ENCODE assay signal across 8 mouse cellular contexts in genomic region chr14:102982016-102982626, GRCm38 (mm10). TPM values are rescaled to one million over a fixed set of nuclear protein-coding genes. Genes with fewer than 3 reads are reported as not detected.
DNase-seq lines count a peak whose midpoint lies in the region; ATAC-seq and TF ChIP-seq lines count a peak whose summit lies in the region.

No protein-coding gene starts in this region.

- in situ Hi-C loops in ES-E14 (cut with MboI; ENCODE audit: low sequenced_read_pairs in 2 of 2, unreplicated experiment in 2 of 2) = no loop called here

- peaks cover 0 to 2% of the 10 kb centered on the region in 2 experiments; a peak in 2 of 4 replicates for H3K4me1 ChIP-seq in ES-E14 (ENCODE audit: control insufficient read depth in 2 of 2, insufficient read depth in 2 of 2, low read length in 2 of 2, poor library complexity in 1 of 2)
- H3K4me1 ChIP-seq in heart, embryonic 11.5 days (ENCODE audit: control insufficient read depth, insufficient read depth, low read length) = no peaks in the 10 kb centered on the region; the same call in 1 of the 2 replicates
- H3K4me1 ChIP-seq in limb, embryonic 13.5 days = peaks cover 13% of the 10 kb centered on the region; the same call in 1 of the 2 replicates

- H3K9me3 ChIP-seq in ES-E14 (ENCODE audit: control insufficient read depth, insufficient read depth, low read depth, low read length) = no peaks in the 10 kb centered on the region
- no peaks in the 10 kb centered on the region for H3K9me3 ChIP-seq in heart, embryonic 11.5 days (replicated peaks; ENCODE audit: control insufficient read depth, low read length)
- H3K9me3 ChIP-seq in limb, embryonic 13.5 days = no peaks in the 10 kb centered on the region

- H3K4me2 ChIP-seq in heart, embryonic 11.5 days = peak overlapping the region; percentile 97
- peak overlapping the region; percentile 87 for H3K4me2 ChIP-seq in limb, embryonic 13.5 days (replicated peaks)

- peak; percentile 19 for DNase-seq in ES-E14 (ENCODE audit: low read depth, low spot score)
- peak; percentile 61 for DNase-seq in embryo, embryonic 11 days
- peak; percentile 49 for DNase-seq in kidney, adult 9 months
- DNase-seq in adrenal gland, adult 2 months = no peak

- under 1% methylated on average over 67 of the region's 76 CpGs for WGBS in heart, embryonic 11.5 days (ENCODE audit: insufficient replicate concordance)
- WGBS in limb, embryonic 13.5 days = under 1% methylated on average over 47 of the region's 76 CpGs

- ATAC-seq in CD4-positive, CD25-positive, alpha-beta regulatory T cell, adult 4 months = peak; percentile 12
- ATAC-seq in heart, embryonic 11.5 days (replicated peaks; ENCODE audit: insufficient number of reproducible peaks, low FRiP score, low TSS enrichment) = peak; percentile 24
- ATAC-seq in limb, embryonic 13.5 days (ENCODE audit: low FRiP score, low read depth) = peak; percentile 51
- ATAC-seq in neutrophil, adult 5-6 weeks (ENCODE audit: extremely low read depth, insufficient number of reproducible peaks, low FRiP score, poor library complexity, severe bottlenecking) = peak; percentile 60

- peak overlapping the region; percentile 78 to 84 for H3K4me3 ChIP-seq in ES-E14 (ENCODE audit: insufficient read depth in 1 of 2, low read depth in 1 of 2, low read length in 2 of 2, poor library complexity in 1 of 2, severe bottlenecking in 1 of 2)
- H3K4me3 ChIP-seq in heart, embryonic 11.5 days (ENCODE audit: low read depth, low read length) = peak overlapping the region; percentile 67
- peak overlapping the region; percentile 84 for H3K4me3 ChIP-seq in limb, embryonic 13.5 days

- no peaks in the 10 kb centered on the region for H3K27me3 ChIP-seq in heart, embryonic 11.5 days (ENCODE audit: control insufficient read depth, insufficient read depth, low read length)
- H3K27me3 ChIP-seq in limb, embryonic 13.5 days = peaks cover 9% of the 10 kb centered on the region; the same call in 1 of the 2 replicates

- H3K9ac ChIP-seq in ES-E14 (ENCODE audit: insufficient read depth, low read depth, low read length, poor library complexity, severe bottlenecking) = peak overlapping the region; percentile 81
- peak overlapping the region; percentile 72 for H3K9ac ChIP-seq in heart, embryonic 11.5 days (ENCODE audit: low read depth, low read length)
- H3K9ac ChIP-seq in limb, embryonic 13.5 days = peak overlapping the region; percentile 92

- no peaks in the 10 kb centered on the region for H3K36me3 ChIP-seq in ES-E14 (ENCODE audit: control insufficient read depth, insufficient read depth, low read length, poor library complexity, severe bottlenecking)
- no peaks in the 10 kb centered on the region for H3K36me3 ChIP-seq in heart, embryonic 11.5 days (ENCODE audit: control insufficient read depth, insufficient read depth, low read length)
- no peaks in the 10 kb centered on the region; the same call in 1 of the 2 replicates for H3K36me3 ChIP-seq in limb, embryonic 13.5 days

- H3K27ac ChIP-seq in ES-E14 (ENCODE audit: insufficient read depth, low read depth, low read length, poor library complexity, severe bottlenecking) = no peak overlapping the region
- peak overlapping the region; percentile 94 for H3K27ac ChIP-seq in heart, embryonic 11.5 days (ENCODE audit: low read depth, low read length)
- peak overlapping the region; percentile 94 for H3K27ac ChIP-seq in limb, embryonic 13.5 days

TF ChIP-seq in ES-E14, 5 proteins besides CTCF, POLR2A, EP300 and RAD21:
- no peak for TF ChIP-seq HCFC1 (IDR thresholded peaks at IDR 0.05; ENCODE audit: borderline replicate concordance, insufficient read depth, low read length)
- TF ChIP-seq ZC3H11A (IDR thresholded peaks at IDR 0.05; ENCODE audit: borderline replicate concordance, low read depth, low read length) = no peak
- no peak for TF ChIP-seq MAFK (IDR thresholded peaks at IDR 0.05; ENCODE audit: insufficient read depth, low read depth, low read length)
- no peak for TF ChIP-seq CHD2 (IDR thresholded peaks at IDR 0.05; ENCODE audit: low read depth, low read length)
- no peak for TF ChIP-seq ZNF384 (IDR thresholded peaks at IDR 0.05; ENCODE audit: low read depth, low read length)
TF ChIP-seq in ES-E14: peak in this region for 0.

RNA-seq across cellular contexts. Expression of gene Kctd12, which starts 0.3 kb away (rescaled TPM):
- polyA plus RNA-seq in CD4-positive, CD25-positive, alpha-beta regulatory T cell, adult 4 months (2017; shearing (Covaris generic)) = 1 to 10 TPM; 1.0 to 1.6 TPM
- 2.5 and 2.7 TPM in 2 replicates for total RNA-seq in ES-E14 (2012; rRNA removed)
- polyA plus RNA-seq in heart, embryonic 11.5 days (2014; fragmentation: Nextera tagmentation; extraction: Ambion mirVana) = 5.6 and 6.8 TPM in 2 replicates
- 41.4 and 45.1 TPM in 2 replicates for polyA plus RNA-seq in limb, embryonic 13.5 days (2015; fragmentation: Nextera tagmentation; extraction: Ambion mirVana)
- total RNA-seq in neutrophil, adult 5-6 weeks (2017) = 373 and 393 TPM in 2 replicates
- 10 to 100 TPM; 29.3 to 33.3 TPM for total RNA-seq in adrenal gland, adult 2 months (2021)
- polyA plus RNA-seq in adrenal gland, adult 2 months (2012; rRNA removed) = 35.9 and 38.5 TPM in 2 replicates
